Mouse (Mus musculus) brown adipose tissue, adult 24 weeks (tissue): ENCODE results near the gene Ss18l2. TPM values are rescaled to one million over a fixed set of nuclear protein-coding genes. Genes with fewer than 3 reads are reported as not detected.

Source experiments
- H3K27ac ChIP-seq: fragments of 200-500 bp; replicated peaks from 2 replicates; pipeline ENCODE4 v1.5.1; 2012; ENCODE audit warnings: low read depth, mild to moderate bottlenecking, low read length
- H3K4me1 ChIP-seq: fragments of 200-500 bp; 2 replicates; pipeline ENCODE4 v1.6.1; 2012; ENCODE audit warnings: low read length, mixed read lengths; ENCODE audit not compliant: control insufficient read depth, insufficient read depth, insufficient read length
- H3K4me3 ChIP-seq: fragments of 200-500 bp; 2 replicates; pipeline ENCODE4 v1.5.1; 2012; ENCODE audit warnings: low read depth, mild to moderate bottlenecking, low read length, moderate library complexity; ENCODE audit not compliant: insufficient read depth
- polyA plus RNA-seq: library from polyadenylated mRNA; stranded (reverse); fragments of >200 nt; gene quantifications from 2 replicates; pipeline ENCODE4 v1.2.4, GENCODE M21; 2012; ENCODE audit not compliant: missing spikeins, insufficient read depth, insufficient read length

The Ss18l2 gene
- 149 and 182 TPM in 2 replicates for polyA plus RNA-seq

- Histone ChIP-seq H3K4me3 (peak within 1 kb of the TSS; percentile 92), H3K27ac (peak within 1 kb of the TSS; percentile 78), H3K4me1 (0 out of 2 replicates have a peak, but pooled peaks cover 2% of the 10 kb centered on the region)
Measured at GRCm38 (mm10) chr9:121709898-121710583, at the start of gene Ss18l2. Gene Ss18l2, plus strand, starts transcription at chr9:121710329.

- no peak overlapping the region for H3K4me3 ChIP-seq
- H3K27ac ChIP-seq, result no peak overlapping the region
- H3K4me1 ChIP-seq, result no peaks in the 10 kb centered on the region
Measured at GRCm38 (mm10) chr9:121663467-121663866, 46.7 kb upstream of the Ss18l2 start.

GRCm38 (mm10) chr9:121664104-121664503 lies 46.0 kb upstream of the Ss18l2 start:
- Histone ChIP-seq H3K4me1 (no peaks in the 10 kb centered on the region), H3K27ac (no peak overlapping the region), H3K4me3 (no peak overlapping the region)

- H3K4me3 ChIP-seq, result no peak overlapping the region
- no peaks in the 10 kb centered on the region for H3K4me1 ChIP-seq
- no peak overlapping the region for H3K27ac ChIP-seq
Measured at GRCm38 (mm10) chr9:121666957-121667630, 43.0 kb upstream of the Ss18l2 start.

GRCm38 (mm10) chr9:121667822-121668221 lies 42.3 kb upstream of the Ss18l2 start:
- H3K27ac ChIP-seq, result no peak overlapping the region

GRCm38 (mm10) chr9:121669348-121669791 lies 40.8 kb upstream of the Ss18l2 start:
- H3K4me3 ChIP-seq, result no peak overlapping the region
- H3K4me1 ChIP-seq, result no peaks in the 10 kb centered on the region

More at GRCm38 (mm10) chr9:121667822-121668221, 42.3 kb upstream of the Ss18l2 start:
- no peaks in the 10 kb centered on the region for H3K4me1 ChIP-seq
- no peak overlapping the region for H3K4me3 ChIP-seq

GRCm38 (mm10) chr9:121671300-121671699 lies 38.8 kb upstream of the Ss18l2 start:
- H3K27ac ChIP-seq, result no peak overlapping the region
- no peaks in the 10 kb centered on the region for H3K4me1 ChIP-seq
- no peak overlapping the region for H3K4me3 ChIP-seq

More at GRCm38 (mm10) chr9:121669348-121669791, 40.8 kb upstream of the Ss18l2 start:
- H3K27ac ChIP-seq, result no peak overlapping the region

- no peak overlapping the region for H3K27ac ChIP-seq
- H3K4me1 ChIP-seq, result no peaks in the 10 kb centered on the region
- no peak overlapping the region for H3K4me3 ChIP-seq
Measured at GRCm38 (mm10) chr9:121672311-121672710, 37.8 kb upstream of the Ss18l2 start.

- no peak overlapping the region for H3K27ac ChIP-seq
- H3K4me3 ChIP-seq, result no peak overlapping the region
- no peaks in the 10 kb centered on the region for H3K4me1 ChIP-seq
Measured at GRCm38 (mm10) chr9:121673716-121674115, 36.4 kb upstream of the Ss18l2 start.

- Histone ChIP-seq H3K4me3 (no peak overlapping the region), H3K4me1 (no peaks in the 10 kb centered on the region), H3K27ac (no peak overlapping the region)
Measured at GRCm38 (mm10) chr9:121675011-121675410, 35.1 kb upstream of the Ss18l2 start.

- Histone ChIP-seq H3K4me1 (no peaks in the 10 kb centered on the region), H3K27ac (no peak overlapping the region), H3K4me3 (no peak overlapping the region)
Measured at GRCm38 (mm10) chr9:121675556-121675955, 34.6 kb upstream of the Ss18l2 start.

GRCm38 (mm10) chr9:121677069-121677468 lies 33.1 kb upstream of the Ss18l2 start:
- H3K27ac ChIP-seq, result no peak overlapping the region
- no peaks in the 10 kb centered on the region for H3K4me1 ChIP-seq
- no peak overlapping the region for H3K4me3 ChIP-seq

GRCm38 (mm10) chr9:121677476-121677875 lies 32.7 kb upstream of the Ss18l2 start:
- Histone ChIP-seq H3K27ac (no peak overlapping the region), H3K4me1 (no peaks in the 10 kb centered on the region), H3K4me3 (no peak overlapping the region)

- Histone ChIP-seq H3K4me1 (no peaks in the 10 kb centered on the region), H3K4me3 (no peak overlapping the region), H3K27ac (no peak overlapping the region)
Measured at GRCm38 (mm10) chr9:121679549-121679948, 30.6 kb upstream of the Ss18l2 start.

GRCm38 (mm10) chr9:121681191-121681590 lies 28.9 kb upstream of the Ss18l2 start:
- no peak overlapping the region for H3K27ac ChIP-seq
- no peak overlapping the region for H3K4me3 ChIP-seq
- no peaks in the 10 kb centered on the region for H3K4me1 ChIP-seq
